Mouse (Mus musculus) small intestine, adult 2 months (tissue): ENCODE results near the gene Slc22a15.

Source experiments
- CTCF ChIP-seq: fragments of 200-500 bp; IDR thresholded peaks from 2 replicates; pipeline ENCODE4 v1.5.1; 2012; ENCODE audit warnings: low read depth, mild to moderate bottlenecking, control low read depth, inconsistent platforms, low read length, moderate library complexity, mixed read lengths; ENCODE audit not compliant: insufficient replicate concordance, insufficient read length; ENCODE audit errors: extremely low read depth
- POLR2A ChIP-seq: fragments of 200-500 bp; IDR thresholded peaks from 2 replicates; pipeline ENCODE4 v1.6.1; 2012; ENCODE audit warnings: low read depth, mild to moderate bottlenecking, control low read depth, inconsistent platforms, low read length, moderate library complexity

- no peak for TF ChIP-seq CTCF
- no peak for TF ChIP-seq POLR2A
Measured at GRCm38 (mm10) chr3:101895376-101895910, 28.8 kb downstream of the Slc22a15 start.
